Mouse (Mus musculus): ENCODE data around the gene Gm27029. TPM values are rescaled to one million over a fixed set of nuclear protein-coding genes. Genes with fewer than 3 reads are reported as not detected.
A peak's percentile ranks its signal among the peaks of the same experiment; 100 is the strongest.
"Not testable (repeated sequence)": the region's sequence is repeated elsewhere in the genome, so short reads cannot be mapped to it uniquely, and the experiment has no call there.

Gm27029 gene
- polyA plus RNA-seq, 1 experiment from 2014 or later, result 3.7 TPM

DNA sequence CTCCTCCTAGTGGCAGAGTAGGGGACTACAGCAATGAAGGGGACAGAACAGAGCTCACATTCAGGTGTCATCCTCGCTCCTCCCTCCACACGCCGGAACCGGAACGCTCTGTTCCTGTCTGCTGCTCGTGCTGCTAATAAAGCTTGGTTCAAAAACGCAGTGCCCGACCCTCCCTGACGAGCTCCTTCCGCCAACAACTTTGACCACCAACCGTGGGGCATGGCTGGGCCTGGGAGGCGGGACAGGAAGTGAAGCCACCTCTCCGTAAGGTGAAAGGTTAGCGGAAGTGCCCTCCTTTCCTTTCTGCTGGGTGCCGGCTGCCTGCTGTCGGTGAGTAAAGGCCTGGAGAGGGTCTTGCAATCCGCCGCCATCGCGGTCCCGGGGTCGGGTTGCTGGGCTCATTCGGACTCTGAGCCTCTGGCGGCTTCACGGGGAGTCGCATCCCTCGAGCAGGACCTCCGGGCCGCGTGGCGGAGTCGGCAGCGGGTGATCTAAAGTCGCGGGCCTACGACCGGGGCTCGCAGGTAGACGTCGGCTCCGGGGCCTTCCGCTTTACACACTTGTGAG lies 17.6 kb upstream of the Gm27029 start, which contains the start of gene Rpl27:
Gene Rpl27 (plus strand): TSS at position 172 of the 567 bp plus-strand sequence.
- peak within 1 kb of the TSS; percentile 72 for H3K4me2 ChIP-seq
- H3K27me3 ChIP-seq, result no peaks in the 10 kb centered on the region
- no peaks in the 10 kb centered on the region for H3K9me3 ChIP-seq (replicated peaks)
- under 1% methylated on average over 42 of the region's 42 CpGs for WGBS (ENCODE audit: insufficient replicate concordance)
- H3K9ac ChIP-seq, result peak within 1 kb of the TSS; percentile 93
- peak within 1 kb of the TSS; percentile 85 for H3K4me3 ChIP-seq (replicated peaks)
- H3K27ac ChIP-seq, result peak within 1 kb of the TSS; percentile 87
- ATAC-seq (ENCODE audit: low read depth) (peak; percentile 98), DNase-seq (peak; percentile 99)
- peaks cover 28% of the 10 kb centered on the region for H3K4me1 ChIP-seq (replicated peaks)
- peaks cover 31% of the 10 kb centered on the region for H3K36me3 ChIP-seq

GRCm38 (mm10) chr11:101441450-101442126 lies 17.0 kb upstream of the Gm27029 start:
- peaks cover 28% of the 10 kb centered on the region for H3K4me1 ChIP-seq (replicated peaks)
- ATAC-seq (ENCODE audit: low read depth); H3K27me3 ChIP-seq; DNase-seq; H3K9me3 ChIP-seq (replicated peaks): not testable (repeated sequence)
- H3K27ac ChIP-seq, result peak overlapping the region; percentile 7
- 24% methylated on average over 15 of the region's 15 CpGs for WGBS (ENCODE audit: insufficient replicate concordance)
- peak overlapping the region; percentile 42 for H3K9ac ChIP-seq
- peak overlapping the region; percentile 85 for H3K4me3 ChIP-seq (replicated peaks)
- H3K4me2 ChIP-seq, result peak overlapping the region; percentile 72
- peaks cover 31% of the 10 kb centered on the region for H3K36me3 ChIP-seq

DNA sequence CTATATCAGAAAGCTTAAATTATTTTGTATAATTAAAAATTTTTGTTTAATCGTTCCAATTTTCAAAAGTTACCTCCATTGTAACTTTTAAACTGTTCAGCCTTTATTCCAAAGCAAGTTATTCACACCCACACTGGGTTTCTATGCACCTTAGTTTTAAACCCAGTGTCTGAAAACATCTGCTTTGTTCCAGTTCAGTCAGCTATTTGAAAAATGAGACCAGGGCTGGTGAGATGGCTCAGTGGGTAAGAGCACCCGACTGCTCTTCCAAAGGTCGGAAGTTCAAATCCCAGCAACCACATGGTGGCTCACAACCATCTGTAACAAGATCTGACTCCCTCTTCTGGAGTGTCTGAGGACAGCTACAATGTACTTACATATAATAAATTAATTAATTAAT lies 13.4 kb upstream of the Gm27029 start:
- not testable (repeated sequence) for H3K9ac ChIP-seq; ATAC-seq (ENCODE audit: low read depth); H3K4me1 ChIP-seq (replicated peaks); H3K27me3 ChIP-seq; H3K4me2 ChIP-seq; DNase-seq; H3K4me3 ChIP-seq (replicated peaks); H3K27ac ChIP-seq; H3K9me3 ChIP-seq (replicated peaks)
- peaks cover 24% of the 10 kb centered on the region for H3K36me3 ChIP-seq
- WGBS (ENCODE audit: insufficient replicate concordance), result 43% methylated on average over 3 of the region's 3 CpGs

GRCm38 (mm10) chr11:101436916-101437315 lies 12.3 kb upstream of the Gm27029 start:
- no peak overlapping the region for H3K4me2 ChIP-seq
- H3K36me3 ChIP-seq, result peaks cover 32% of the 10 kb centered on the region
- H3K4me3 ChIP-seq (replicated peaks), result no peak overlapping the region
- ATAC-seq (ENCODE audit: low read depth) (no peak), DNase-seq (no peak)
- no peaks in the 10 kb centered on the region; the same call in 1 of the 2 replicates for H3K4me1 ChIP-seq (replicated peaks)
- H3K9me3 ChIP-seq (replicated peaks), result no peaks in the 10 kb centered on the region
- no peak overlapping the region for H3K9ac ChIP-seq
- H3K27ac ChIP-seq, result no peak overlapping the region
- WGBS (ENCODE audit: insufficient replicate concordance), result 83% methylated on average over 4 of the region's 4 CpGs
- no peaks in the 10 kb centered on the region for H3K27me3 ChIP-seq

- H3K27me3 ChIP-seq, result no peaks in the 10 kb centered on the region
- no peak overlapping the region for H3K27ac ChIP-seq
- ATAC-seq (ENCODE audit: low read depth), result peak; percentile 39
- H3K4me2 ChIP-seq, result no peak overlapping the region
- 40% methylated on average over 4 of the region's 4 CpGs for WGBS (ENCODE audit: insufficient replicate concordance)
- H3K4me1 ChIP-seq (replicated peaks), result no peaks in the 10 kb centered on the region; the same call in 1 of the 2 replicates
- H3K9me3 ChIP-seq (replicated peaks), result no peaks in the 10 kb centered on the region
- no peak for DNase-seq
- no peak overlapping the region for H3K9ac ChIP-seq
- no peak overlapping the region for H3K4me3 ChIP-seq (replicated peaks)
- peaks cover 42% of the 10 kb centered on the region for H3K36me3 ChIP-seq
Measured at GRCm38 (mm10) chr11:101435831-101436230, 11.2 kb upstream of the Gm27029 start.

GRCm38 (mm10) chr11:101433396-101433795 lies 8.8 kb upstream of the Gm27029 start:
- Histone ChIP-seq H3K36me3 (peaks cover 59% of the 10 kb centered on the region), H3K9ac (no peak overlapping the region), H3K9me3 (replicated peaks) (no peaks in the 10 kb centered on the region), H3K4me2 (no peak overlapping the region), H3K4me3 (replicated peaks) (no peak overlapping the region), H3K27me3 (no peaks in the 10 kb centered on the region), H3K4me1 (replicated peaks) (no peaks in the 10 kb centered on the region; the same call in 1 of the 2 replicates), H3K27ac (no peak overlapping the region)
- no peak for DNase-seq
- WGBS (ENCODE audit: insufficient replicate concordance), result 93% methylated on average over 13 of the region's 13 CpGs
- ATAC-seq (ENCODE audit: low read depth), result no peak

GRCm38 (mm10) chr11:101431327-101431726 lies 6.7 kb upstream of the Gm27029 start:
- no peak for ATAC-seq (ENCODE audit: low read depth)
- H3K9me3 ChIP-seq (replicated peaks), result no peaks in the 10 kb centered on the region
- WGBS (ENCODE audit: insufficient replicate concordance), result 82% methylated on average over 9 of the region's 9 CpGs
- H3K9ac ChIP-seq, result no peak overlapping the region
- no peak overlapping the region for H3K27ac ChIP-seq
- no peaks in the 10 kb centered on the region for H3K27me3 ChIP-seq
- H3K4me1 ChIP-seq (replicated peaks), result peaks cover 9% of the 10 kb centered on the region
- H3K4me3 ChIP-seq (replicated peaks), result no peak overlapping the region
- peaks cover 59% of the 10 kb centered on the region for H3K36me3 ChIP-seq
- H3K4me2 ChIP-seq, result no peak overlapping the region
- DNase-seq, result no peak

DNA sequence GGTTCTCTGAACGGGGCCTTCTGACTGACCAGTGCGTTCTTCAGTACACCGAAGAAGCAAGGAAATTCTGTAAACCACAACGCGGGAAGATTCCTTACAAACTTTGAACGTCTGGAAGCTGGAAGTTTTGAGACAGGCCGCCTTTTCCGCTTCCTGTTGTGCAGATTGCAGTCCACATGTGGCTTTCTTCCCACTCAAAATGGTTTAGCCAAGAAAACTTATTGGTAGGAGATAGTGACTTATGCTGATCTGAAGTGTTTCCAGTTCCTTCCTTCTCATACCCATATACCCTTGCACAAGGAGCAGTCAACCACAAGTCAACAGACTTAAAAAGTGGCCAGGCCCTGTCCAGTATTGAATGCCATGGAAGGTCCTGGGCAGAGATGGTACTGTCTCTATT lies 1.6 kb upstream of the Gm27029 start:
- H3K36me3 ChIP-seq, result peaks cover 20% of the 10 kb centered on the region
- peak overlapping the region; percentile 88 for H3K9ac ChIP-seq
- 37% methylated on average over 8 of the region's 8 CpGs for WGBS (ENCODE audit: insufficient replicate concordance)
- peaks cover 37% of the 10 kb centered on the region for H3K4me1 ChIP-seq (replicated peaks)
- DNase-seq (no peak), ATAC-seq (ENCODE audit: low read depth) (no peak)
- peak overlapping the region; percentile 96 for H3K4me3 ChIP-seq (replicated peaks)
- H3K27ac ChIP-seq, result no peak overlapping the region
- H3K9me3 ChIP-seq (replicated peaks), result no peaks in the 10 kb centered on the region
- H3K27me3 ChIP-seq, result no peaks in the 10 kb centered on the region
- peak overlapping the region; percentile 94 for H3K4me2 ChIP-seq

DNA sequence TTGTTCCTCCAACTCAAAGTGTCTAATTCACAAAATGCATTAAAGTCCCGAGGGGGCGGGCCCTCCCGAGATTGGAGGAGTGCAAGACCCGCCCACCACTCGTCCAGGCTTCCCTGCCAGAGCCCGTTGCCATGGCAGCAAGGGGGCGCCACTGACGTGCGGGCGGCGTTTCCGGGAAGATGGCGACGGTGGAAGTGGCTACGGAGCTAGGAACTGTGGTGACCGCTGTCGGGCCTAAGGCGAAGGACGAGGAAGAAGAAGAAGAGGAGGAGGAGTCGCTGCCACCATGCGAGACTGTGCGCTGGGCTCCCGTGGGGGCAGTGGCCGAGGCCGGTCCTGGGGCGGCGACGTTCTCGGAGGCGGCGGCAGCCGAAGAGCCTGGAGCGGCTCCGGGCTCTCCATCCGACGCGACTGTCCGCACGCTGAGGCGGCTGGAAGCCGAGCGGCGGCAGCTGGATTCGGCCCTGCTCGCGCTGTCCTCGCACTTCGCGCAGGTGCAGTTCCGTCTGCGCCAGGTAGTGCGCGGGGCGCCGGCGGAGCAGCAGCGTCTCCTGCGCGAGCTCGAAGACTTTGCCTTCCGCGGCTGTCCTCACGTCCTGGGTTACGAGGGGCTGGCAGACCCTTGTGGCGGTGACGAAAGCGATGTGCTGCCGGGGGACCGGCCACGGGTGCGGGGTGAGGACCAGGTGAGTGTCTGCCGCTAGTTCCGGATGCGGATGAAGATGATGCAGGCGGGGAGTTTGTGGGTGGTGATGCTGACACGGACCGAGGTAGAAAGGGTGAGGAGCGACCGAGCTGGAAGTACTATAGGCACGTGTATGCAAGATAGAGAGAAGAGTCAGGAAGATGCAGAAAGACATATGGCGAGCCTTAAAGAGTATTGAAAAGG lies 573 bp upstream of the Gm27029 start, which contains the start of the genes Rundc1 and Ptges3l:
Gene Rundc1 (plus strand): TSS at position 161 of the 889 bp plus-strand sequence.
Gene Ptges3l (minus strand): TSS at position 409 of the 889 bp plus-strand sequence.
- ATAC-seq (ENCODE audit: low read depth) (peak; percentile 87), DNase-seq (peak; percentile 94)
- WGBS (ENCODE audit: insufficient replicate concordance), result under 1% methylated on average over 81 of the region's 81 CpGs

DNA sequence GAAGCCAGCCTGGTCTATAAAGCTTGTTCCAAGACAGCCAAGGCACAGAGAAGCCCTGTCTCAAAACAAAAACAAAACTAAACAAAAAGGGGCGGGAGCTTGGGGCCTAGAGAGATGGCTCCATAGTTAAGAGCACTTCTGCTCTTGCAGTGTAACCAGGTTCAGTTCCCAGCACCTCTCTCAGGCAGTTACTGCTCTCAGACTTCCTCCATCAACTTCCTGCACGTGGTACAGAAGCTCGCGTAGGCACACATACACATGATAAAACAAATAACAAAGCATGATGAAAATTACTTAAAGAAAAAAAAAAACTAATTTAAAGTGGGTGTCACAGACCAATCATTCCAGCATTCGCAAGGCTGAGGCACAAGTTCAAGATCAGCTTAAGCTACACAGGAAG lies 4.4 kb downstream of the Gm27029 start:
- Histone ChIP-seq H3K9me3 (replicated peaks) (no peaks in the 10 kb centered on the region), H3K27me3 (no peaks in the 10 kb centered on the region), H3K9ac (no peak overlapping the region), H3K4me3 (replicated peaks) (no peak overlapping the region), H3K4me2 (no peak overlapping the region), H3K4me1 (replicated peaks) (peaks cover 39% of the 10 kb centered on the region), H3K27ac (no peak overlapping the region), H3K36me3 (0 out of 2 replicates have a peak, but pooled peaks cover 2% of the 10 kb centered on the region)
- ATAC-seq (ENCODE audit: low read depth) (no peak), DNase-seq (no peak)
- 59% methylated on average over 5 of the region's 5 CpGs for WGBS (ENCODE audit: insufficient replicate concordance)

More for the DNA sequence above, 573 bp upstream of the Gm27029 start, which contains the start of the genes Rundc1 and Ptges3l:
- Histone ChIP-seq H3K9ac (peak within 1 kb of the TSS; percentile 88), H3K4me1 (replicated peaks) (peaks cover 38% of the 10 kb centered on the region), H3K9me3 (replicated peaks) (no peaks in the 10 kb centered on the region), H3K4me2 (peak within 1 kb of the TSS; percentile 94), H3K27ac (peak within 1 kb of the TSS; percentile 82), H3K27me3 (no peaks in the 10 kb centered on the region), H3K36me3 (peaks cover 10% of the 10 kb centered on the region), H3K4me3 (replicated peaks) (peak within 1 kb of the TSS; percentile 96)

DNA sequence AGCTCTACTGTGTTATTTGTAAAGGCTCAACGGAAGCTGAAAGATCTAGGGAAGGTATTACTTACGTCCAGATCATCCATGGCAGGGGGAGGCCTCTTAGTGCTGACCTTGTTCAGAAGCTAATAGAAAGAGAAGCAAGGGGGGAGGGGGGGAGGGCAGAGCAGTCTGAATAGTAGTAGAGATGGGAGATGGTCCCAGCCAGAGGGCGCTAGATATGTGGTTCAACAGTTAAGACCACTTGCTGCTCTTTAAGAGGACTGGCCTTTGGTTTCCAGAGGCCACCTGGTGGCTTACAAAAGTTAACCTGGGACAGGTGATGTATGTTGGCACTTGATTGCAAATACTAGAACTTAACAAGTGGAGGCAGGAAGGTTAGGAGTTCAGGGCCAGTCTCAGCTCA lies 5.0 kb downstream of the Gm27029 start:
- no peak overlapping the region for H3K27ac ChIP-seq
- no peak overlapping the region for H3K9ac ChIP-seq
- ATAC-seq (ENCODE audit: low read depth) (no peak), DNase-seq (no peak)
- H3K9me3 ChIP-seq (replicated peaks), result no peaks in the 10 kb centered on the region
- H3K4me1 ChIP-seq (replicated peaks), result peaks cover 42% of the 10 kb centered on the region
- 0 out of 2 replicates have a peak, but pooled peaks cover 5% of the 10 kb centered on the region for H3K36me3 ChIP-seq
- H3K27me3 ChIP-seq, result no peaks in the 10 kb centered on the region
- no peak overlapping the region for H3K4me2 ChIP-seq
- 42% methylated on average over 3 of the region's 3 CpGs for WGBS (ENCODE audit: insufficient replicate concordance)
- no peak overlapping the region for H3K4me3 ChIP-seq (replicated peaks)
